Mouse (Mus musculus) limb, embryonic 14.5 days (tissue): ENCODE data around the gene Xlr5a. TPM values are rescaled to one million over a fixed set of nuclear protein-coding genes. Genes with fewer than 3 reads are reported as not detected.
"Not testable (repeated sequence)": the region's sequence is repeated elsewhere in the genome, so short reads cannot be mapped to it uniquely, and the experiment has no call there.

Experiments
- ATAC-seq: fragments of 200-750 bp; cut with Nextera tagmentation; 2 replicates; pipeline ENCODE4 v1.8.0; 2017; ENCODE audit warnings: low read depth, moderate number of reproducible peaks, moderate TSS enrichment; ENCODE audit not compliant: low FRiP score
- DNase-seq: peaks from one replicate; pipeline ENCODE4 v3.0.0-alpha.2; 2015; ENCODE audit warnings: low spot score
- H3K27ac ChIP-seq: fragments of 300-500 bp; sonication (generic); replicated peaks from 2 replicates; pipeline ENCODE4 v1.5.1; 2014; ENCODE audit warnings: low read depth, mild to moderate bottlenecking, low read length, moderate library complexity, mixed read lengths
- H3K27me3 ChIP-seq: fragments of 300-500 bp; sonication (generic); 2 replicates; pipeline ENCODE4 v1.6.1; 2014; ENCODE audit warnings: low read length, mixed read lengths; ENCODE audit not compliant: control insufficient read depth, insufficient read depth
- H3K36me3 ChIP-seq: fragments of 300-500 bp; sonication (generic); 2 replicates; pipeline ENCODE4 v1.6.1; 2014; ENCODE audit warnings: mild to moderate bottlenecking, low read length, moderate library complexity, mixed read lengths; ENCODE audit not compliant: control insufficient read depth, insufficient read depth
- H3K4me1 ChIP-seq: fragments of 300-500 bp; sonication (generic); 2 replicates; pipeline ENCODE4 v1.6.1; 2014; ENCODE audit warnings: antibody characterized with exemption, low read length, mixed read lengths; ENCODE audit not compliant: control insufficient read depth, insufficient read depth
- H3K4me2 ChIP-seq: fragments of 300-500 bp; sonication (generic); replicated peaks from 2 replicates; pipeline ENCODE4 v1.6.1; 2014; ENCODE audit warnings: low read depth, mild to moderate bottlenecking, low read length, moderate library complexity; ENCODE audit not compliant: severe bottlenecking
- H3K4me3 ChIP-seq: fragments of 300-500 bp; sonication (generic); replicated peaks from 2 replicates; pipeline ENCODE4 v1.5.1; 2014; ENCODE audit warnings: low read length
- H3K9ac ChIP-seq: fragments of 300-500 bp; sonication (generic); 2 replicates; pipeline ENCODE4 v1.6.1; 2014; ENCODE audit warnings: mild to moderate bottlenecking, low read depth, low read length, moderate library complexity; ENCODE audit not compliant: severe bottlenecking
- H3K9me3 ChIP-seq: fragments of 300-500 bp; sonication (generic); 2 replicates; pipeline ENCODE4 v1.6.1; 2016; ENCODE audit warnings: low read length; ENCODE audit not compliant: control insufficient read depth
- WGBS: fragments of 180-500 bp; shearing (Covaris S2); extraction: QIAGEN DNeasy Blood & Tissue Kit; methylation state at CpG from one replicate; pipeline ENCODE4 v1.1.7; 2014; 5-methylcytosine and 5-hydroxymethylcytosine counted together
- polyA plus RNA-seq, 2 experiments: library from polyadenylated mRNA; depleted of rRNA in 1 of 2; stranded (reverse) in 1 of 2; unstranded in 1 of 2; fragments of >200 nt; fragmentation: Nextera tagmentation in 1 of 2; extraction: Ambion mirVana in 1 of 2; gene quantifications; 2 replicates each; pipeline versions ENCODE4 v1.2.1 to v1.2.3; 2012 to 2014

The Xlr5a gene
- polyA plus RNA-seq, 2 experiments: 0.06 to 0.12 TPM

DNA sequence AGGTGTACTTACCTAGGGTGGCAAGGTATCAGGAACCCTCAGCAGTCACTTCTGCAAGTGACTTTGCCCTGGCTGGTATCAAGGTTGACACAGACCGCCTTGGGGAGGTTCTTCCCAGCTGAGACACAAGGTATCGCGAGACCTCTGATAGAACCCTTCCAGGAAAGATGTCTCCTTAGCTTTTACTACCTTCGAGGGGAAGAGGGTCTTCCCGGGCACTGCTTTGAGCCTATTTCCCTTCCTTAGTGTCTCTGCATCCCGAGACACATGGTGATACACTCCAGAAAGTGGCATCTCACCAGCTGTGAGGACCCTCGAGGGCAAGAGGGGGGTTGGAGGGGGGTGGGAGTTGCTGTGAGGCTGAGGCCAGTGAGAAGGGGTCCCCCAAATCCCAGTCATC lies 143.4 kb downstream of the Xlr5a start, which contains the start of gene DXBay18:
Gene DXBay18 (minus strand): TSS at position 101 of the 400 bp plus-strand sequence.
- no CpG with 5 or more reads among the region's 7 CpGs for WGBS
- H3K9ac ChIP-seq, ATAC-seq, H3K4me1 ChIP-seq, H3K4me3 ChIP-seq, H3K27ac ChIP-seq, H3K27me3 ChIP-seq, H3K4me2 ChIP-seq, DNase-seq, H3K9me3 ChIP-seq, H3K36me3 ChIP-seq: not testable (repeated sequence)

DNA sequence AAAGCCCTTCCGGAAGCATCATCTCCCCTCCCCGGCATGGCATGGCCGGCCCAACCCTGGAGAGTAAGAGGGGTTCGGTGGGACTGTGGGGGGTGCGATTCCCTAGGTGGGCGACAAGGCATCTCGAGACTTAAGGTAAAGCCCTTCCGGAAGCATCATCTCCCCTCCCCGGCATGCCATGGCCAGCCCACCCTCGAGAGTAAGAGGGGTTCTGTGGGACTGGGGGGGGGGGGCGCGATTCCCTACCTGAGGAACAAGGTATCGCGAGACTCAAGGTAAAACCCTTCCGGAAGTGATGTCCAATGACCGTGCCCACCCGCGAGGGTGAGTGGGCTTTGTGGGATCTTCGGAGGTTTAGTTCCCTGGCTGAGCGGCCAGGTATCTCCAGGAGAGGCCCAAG lies 144.3 kb downstream of the Xlr5a start, which contains the start of gene Xlr5b:
Gene Xlr5b (plus strand): TSS at position 301 of the 400 bp plus-strand sequence.
- not testable (repeated sequence) for H3K27me3 ChIP-seq, H3K4me3 ChIP-seq, H3K4me1 ChIP-seq, H3K36me3 ChIP-seq, DNase-seq, ATAC-seq, H3K9me3 ChIP-seq, H3K9ac ChIP-seq, H3K27ac ChIP-seq, H3K4me2 ChIP-seq
- no CpG with 5 or more reads among the region's 20 CpGs for WGBS

DNA sequence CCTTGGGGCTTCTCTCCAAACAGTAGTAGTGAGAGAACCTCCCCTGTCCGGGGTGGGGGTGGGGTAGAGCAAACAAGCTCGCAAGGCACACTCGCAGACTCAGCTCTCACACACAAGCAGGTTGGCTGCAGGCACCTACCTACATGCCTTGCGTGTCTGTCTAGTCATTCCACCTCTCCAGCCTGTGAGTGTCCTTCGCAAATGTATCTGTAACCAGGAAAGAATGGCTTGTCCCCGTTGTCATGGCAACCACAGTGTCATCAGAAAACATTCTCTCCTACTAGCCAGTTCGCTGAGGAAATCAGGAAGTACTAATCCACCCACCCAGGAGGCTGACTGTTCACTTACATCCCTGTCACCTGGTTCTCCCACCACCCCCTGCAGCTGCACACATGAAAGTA lies 149.6 kb downstream of the Xlr5a start:
- WGBS: no CpG with 5 or more reads among the region's 7 CpGs
- not testable (repeated sequence) for H3K4me2 ChIP-seq, ATAC-seq, H3K9me3 ChIP-seq, H3K36me3 ChIP-seq, H3K4me3 ChIP-seq, H3K9ac ChIP-seq, H3K4me1 ChIP-seq, H3K27ac ChIP-seq, H3K27me3 ChIP-seq, DNase-seq

DNA sequence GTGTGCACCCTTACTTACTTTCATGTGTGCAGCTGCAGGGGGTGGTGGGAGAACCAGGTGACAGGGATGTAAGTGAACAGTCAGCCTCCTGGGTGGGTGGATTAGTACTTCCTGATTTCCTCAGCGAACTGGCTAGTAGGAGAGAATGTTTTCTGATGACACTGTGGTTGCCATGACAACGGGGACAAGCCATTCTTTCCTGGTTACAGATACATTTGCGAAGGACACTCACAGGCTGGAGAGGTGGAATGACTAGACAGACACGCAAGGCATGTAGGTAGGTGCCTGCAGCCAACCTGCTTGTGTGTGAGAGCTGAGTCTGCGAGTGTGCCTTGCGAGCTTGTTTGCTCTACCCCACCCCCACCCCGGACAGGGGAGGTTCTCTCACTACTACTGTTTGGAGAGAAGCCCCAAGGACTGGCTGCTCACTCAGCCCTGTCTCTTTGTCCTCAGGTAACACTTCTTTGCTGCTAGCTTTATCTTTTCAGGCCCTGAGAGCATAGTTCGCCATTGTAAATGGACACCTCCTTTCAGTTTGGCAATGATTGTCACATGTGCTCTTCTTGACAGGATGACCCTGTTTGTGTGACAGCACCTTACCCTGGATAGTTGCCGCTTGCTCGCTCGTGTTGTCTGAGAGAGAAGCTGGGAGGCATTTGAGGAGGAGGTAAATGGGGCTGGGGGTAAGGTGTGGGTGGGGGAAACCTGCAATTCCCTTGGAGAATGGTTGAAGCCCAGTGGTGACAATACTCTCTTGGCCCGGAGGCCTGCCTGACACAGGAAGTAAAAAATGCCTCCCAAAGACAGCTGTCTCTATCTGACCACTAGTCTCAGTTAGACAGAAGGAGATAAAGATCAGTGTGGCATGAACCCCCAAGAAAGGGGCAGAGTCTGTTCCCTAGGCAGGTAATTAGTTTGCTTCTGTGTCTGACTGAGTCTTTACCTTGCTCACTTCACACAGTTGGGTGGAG lies 169.6 kb downstream of the Xlr5a start:
- H3K36me3 ChIP-seq, H3K9me3 ChIP-seq, H3K9ac ChIP-seq, H3K4me3 ChIP-seq, H3K4me2 ChIP-seq, H3K27me3 ChIP-seq, DNase-seq, H3K27ac ChIP-seq, H3K4me1 ChIP-seq, ATAC-seq: not testable (repeated sequence)
- WGBS: no CpG with 5 or more reads among the region's 12 CpGs

- H3K27me3 ChIP-seq, H3K4me3 ChIP-seq, H3K9ac ChIP-seq, H3K4me2 ChIP-seq, ATAC-seq, H3K9me3 ChIP-seq, H3K4me1 ChIP-seq, DNase-seq, H3K36me3 ChIP-seq, H3K27ac ChIP-seq: not testable (repeated sequence)
- no CpG with 5 or more reads among the region's 7 CpGs for WGBS
Observed at GRCm38 (mm10) chrX:73116747-73117146, 176.0 kb downstream of the Xlr5a start, which contains the start of gene Gm14685. Gm14685 (plus strand) TSS chrX:73117047.

GRCm38 (mm10) chrX:73096941-73097508 lies 195.8 kb downstream of the Xlr5a start, which contains the start of gene Xlr3a:
Xlr3a (minus strand) TSS chrX:73097095.
- not testable (repeated sequence) for H3K27ac ChIP-seq, H3K4me1 ChIP-seq, H3K4me3 ChIP-seq, H3K9me3 ChIP-seq, DNase-seq, H3K9ac ChIP-seq, H3K4me2 ChIP-seq, ATAC-seq, H3K27me3 ChIP-seq, H3K36me3 ChIP-seq
- WGBS: 75% methylated on average over 13 of the region's 13 CpGs

GRCm38 (mm10) chrX:73082267-73083055 lies 210.3 kb downstream of the Xlr5a start, which contains the start of gene Xlr4a:
Xlr4a (minus strand) TSS chrX:73082478.
- DNase-seq, H3K9ac ChIP-seq, H3K9me3 ChIP-seq, H3K27me3 ChIP-seq, H3K27ac ChIP-seq, H3K4me2 ChIP-seq, H3K4me1 ChIP-seq, H3K36me3 ChIP-seq, ATAC-seq, H3K4me3 ChIP-seq: not testable (repeated sequence)
- 80% methylated on average over 17 of the region's 19 CpGs for WGBS
